Comparison of ENCODE assay signal across 7 mouse cellular contexts in genomic region chr2:75137133-75137982, GRCm38 (mm10).
DNase-seq lines count a peak whose midpoint lies in the region; ATAC-seq lines count a peak whose summit lies in the region.

No protein-coding gene starts in this region.

- no peaks in the 10 kb centered on the region for H3K9me3 ChIP-seq in forebrain, embryonic 11.5 days (ENCODE audit: control insufficient read depth, low read length)
- H3K9me3 ChIP-seq in intestine, embryonic 14.5 days (ENCODE audit: control insufficient read depth, low read length): no peaks in the 10 kb centered on the region
- no peaks in the 10 kb centered on the region for H3K9me3 ChIP-seq in liver, embryonic 16.5 days (replicated peaks; ENCODE audit: control insufficient read depth, low read length)

- no peak overlapping the region for H3K27ac ChIP-seq in forebrain, embryonic 11.5 days (ENCODE audit: low read depth, low read length)
- H3K27ac ChIP-seq in intestine, embryonic 14.5 days (ENCODE audit: low read depth): peak overlapping the region; percentile 2; the same call in 1 of the 2 replicates
- no peak overlapping the region for H3K27ac ChIP-seq in liver, embryonic 16.5 days (ENCODE audit: low read length)

- peak; percentile 27; the same call in 1 of the 2 replicates for ATAC-seq in forebrain, embryonic 11.5 days (replicated peaks; ENCODE audit: low FRiP score)
- peak; percentile 73 for ATAC-seq in intestine, embryonic 14.5 days (replicated peaks; ENCODE audit: low FRiP score, low TSS enrichment, low read depth)
- ATAC-seq in liver, embryonic 16.5 days (ENCODE audit: low read depth): no peak

- H3K4me2 ChIP-seq in forebrain, embryonic 11.5 days (ENCODE audit: low read depth, low read length, severe bottlenecking): peak overlapping the region; percentile 66
- H3K4me2 ChIP-seq in intestine, embryonic 14.5 days (ENCODE audit: low read length): peak overlapping the region; percentile 86
- H3K4me2 ChIP-seq in liver, embryonic 16.5 days (ENCODE audit: low read depth, low read length): peak overlapping the region; percentile 46

- H3K27me3 ChIP-seq in forebrain, embryonic 11.5 days (ENCODE audit: control insufficient read depth, insufficient read depth, low read length): peaks cover 43% of the 10 kb centered on the region
- peaks cover 46% of the 10 kb centered on the region for H3K27me3 ChIP-seq in intestine, embryonic 14.5 days (replicated peaks; ENCODE audit: control insufficient read depth, insufficient read depth, low read length)
- H3K27me3 ChIP-seq in liver, embryonic 16.5 days (ENCODE audit: control insufficient read depth, insufficient read depth, low read depth, low read length): peaks cover 34% of the 10 kb centered on the region

- H3K4me3 ChIP-seq in forebrain, embryonic 11.5 days (ENCODE audit: low read depth, low read length): peak overlapping the region; percentile 29
- peak overlapping the region; percentile 34 for H3K4me3 ChIP-seq in intestine, embryonic 14.5 days (ENCODE audit: low read depth, low read length)
- peak overlapping the region; percentile 27 for H3K4me3 ChIP-seq in liver, embryonic 16.5 days (ENCODE audit: low read depth, low read length)

- H3K36me3 ChIP-seq in forebrain, embryonic 11.5 days (ENCODE audit: control insufficient read depth, insufficient read depth, low read length): no peaks in the 10 kb centered on the region
- H3K36me3 ChIP-seq in intestine, embryonic 14.5 days (ENCODE audit: control insufficient read depth, insufficient read depth, low read length): no peaks in the 10 kb centered on the region
- no peaks in the 10 kb centered on the region for H3K36me3 ChIP-seq in liver, embryonic 16.5 days (ENCODE audit: control insufficient read depth, insufficient read depth)

- under 1% methylated on average over 42 of the region's 42 CpGs for WGBS in forebrain, embryonic 11.5 days
- WGBS in intestine, embryonic 14.5 days: 2% methylated on average over 41 of the region's 42 CpGs
- 4% methylated on average over 42 of the region's 42 CpGs for WGBS in liver, embryonic 16.5 days (ENCODE audit: insufficient replicate concordance)

- peak; percentile 9 for DNase-seq in right cerebral cortex, postnatal 25 days
- DNase-seq in right cerebral cortex, adult 2 months (ENCODE audit: low spot score in 2 of 2): no peak
- peak; percentile 66 for DNase-seq in forebrain, embryonic 11.5 days (ENCODE audit: low spot score)
- DNase-seq in intestine, embryonic 14.5 days (ENCODE audit: low spot score): peak; percentile 64
- DNase-seq in yolk sac, embryonic 10.5 days (ENCODE audit: low spot score): peak; percentile 16
- no peak for DNase-seq in thymus, postnatal 25 days

- H3K4me1 ChIP-seq in forebrain, embryonic 11.5 days (replicated peaks; ENCODE audit: control insufficient read depth, insufficient read depth, low read length): no peaks in the 10 kb centered on the region
- H3K4me1 ChIP-seq in intestine, embryonic 14.5 days (replicated peaks; ENCODE audit: control insufficient read depth, insufficient read depth, low read length): 0 out of 2 replicates have a peak, but pooled peaks cover 3% of the 10 kb centered on the region
- H3K4me1 ChIP-seq in liver, embryonic 16.5 days (ENCODE audit: control insufficient read depth, low read depth, low read length): no peaks in the 10 kb centered on the region; the same call in 1 of the 2 replicates

- no peak overlapping the region for H3K9ac ChIP-seq in forebrain, embryonic 11.5 days (ENCODE audit: low read length)
- peak overlapping the region; percentile 37 for H3K9ac ChIP-seq in intestine, embryonic 14.5 days (ENCODE audit: low read length)
- H3K9ac ChIP-seq in liver, embryonic 16.5 days (ENCODE audit: low read depth, low read length): no peak overlapping the region

Comparison
In these comparisons a context has a peak if more than half of its experiments do, and no peak if none do; other contexts are left out.
1. DNase-seq: peak in right cerebral cortex, postnatal 25 days (single experiment), forebrain, embryonic 11.5 days (single experiment), intestine, embryonic 14.5 days (single experiment) and yolk sac, embryonic 10.5 days (single experiment); none in right cerebral cortex, adult 2 months (0 of 2) and thymus, postnatal 25 days (single experiment).
2. Peak in every context shown above with its lines, with median percentiles within 50 percentile points of each other: H3K4me2 ChIP-seq and H3K4me3 ChIP-seq.